Mouse (Mus musculus): ENCODE measurements around the gene Gm9936. TPM values are rescaled to one million over a fixed set of nuclear protein-coding genes. Genes with fewer than 3 reads are reported as not detected.
A peak's percentile ranks its signal among the peaks of the same experiment; 100 is the strongest.
"Not testable (repeated sequence)": the region's sequence is repeated elsewhere in the genome, so short reads cannot be mapped to it uniquely, and the experiment has no call there.

The Gm9936 gene
- polyA plus RNA-seq, 1 experiment from 2014 or later, result 0.02 TPM

DNA sequence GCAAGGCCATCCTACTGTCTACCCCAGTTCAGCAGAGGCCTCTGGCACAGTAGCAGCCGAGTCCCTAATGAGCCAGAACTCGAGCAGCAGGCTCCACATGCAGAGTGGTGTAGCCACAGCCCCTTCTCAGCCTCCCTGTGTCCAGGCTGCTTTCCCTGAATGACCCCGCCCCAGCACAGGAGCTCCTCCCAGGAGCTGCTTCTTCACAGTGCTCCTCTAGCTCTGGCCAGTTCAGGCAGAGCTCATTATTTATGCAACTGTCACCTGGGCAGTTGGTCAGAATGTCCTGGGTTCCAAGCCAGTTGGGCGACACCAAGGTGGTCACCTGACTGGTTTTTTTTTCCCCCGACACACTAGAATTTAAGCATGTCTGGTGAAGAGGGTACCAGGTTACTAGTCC lies 5.1 kb downstream of the Gm9936 start, which contains the start of gene 4930519G04Rik:
Gene 4930519G04Rik (plus strand): TSS at position 301 of the 400 bp plus-strand sequence.
- not testable (repeated sequence) for H3K27me3 ChIP-seq (ENCODE audit: control insufficient read depth, insufficient read depth, low read depth, low read length); H3K27ac ChIP-seq (ENCODE audit: low read length); H3K4me2 ChIP-seq (ENCODE audit: low read depth, low read length); H3K4me3 ChIP-seq (ENCODE audit: low read depth, low read length); H3K4me1 ChIP-seq (ENCODE audit: control insufficient read depth, low read depth, low read length); H3K9ac ChIP-seq (ENCODE audit: low read depth, low read length); H3K9me3 ChIP-seq (replicated peaks; ENCODE audit: control insufficient read depth, low read length); ATAC-seq (ENCODE audit: low read depth); H3K36me3 ChIP-seq (ENCODE audit: control insufficient read depth, insufficient read depth)
- WGBS (ENCODE audit: insufficient replicate concordance), result 66% methylated on average over 3 of the region's 5 CpGs

DNA sequence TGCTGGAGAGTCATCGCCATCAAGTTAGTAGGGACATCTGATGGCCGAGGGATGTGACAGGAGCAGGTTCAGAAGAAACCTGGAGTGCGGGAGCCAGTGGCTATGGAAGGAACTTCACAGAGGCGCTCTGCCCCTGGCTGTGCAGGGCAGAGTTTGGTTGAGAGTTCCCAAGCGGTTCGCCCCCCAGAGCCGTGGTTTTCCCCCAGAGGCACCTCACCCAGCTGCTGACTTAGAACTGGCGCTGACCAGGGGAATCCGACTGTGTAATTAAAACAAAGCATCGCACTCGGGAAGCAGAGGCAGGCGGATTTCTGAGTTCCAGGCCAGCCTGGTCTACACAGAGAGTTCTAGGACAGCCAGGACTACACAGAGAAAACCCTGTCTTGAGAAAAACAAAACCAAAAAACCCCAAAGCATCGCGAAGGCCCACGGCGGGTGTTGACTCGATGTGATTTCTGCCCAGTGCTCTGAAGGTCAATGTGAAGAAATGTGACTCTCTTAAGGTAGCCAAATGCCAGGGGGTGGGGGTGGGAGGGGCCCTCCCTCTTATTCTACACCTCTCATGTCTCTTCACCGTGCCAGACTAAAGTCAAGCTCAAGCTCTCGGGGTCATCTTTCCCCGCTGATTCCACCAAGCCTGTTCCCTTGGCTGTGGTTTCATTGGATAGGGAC lies 6.8 kb downstream of the Gm9936 start:
- Histone ChIP-seq H3K27ac (ENCODE audit: low read length) (no peak overlapping the region), H3K9me3 (replicated peaks; ENCODE audit: control insufficient read depth, low read length) (no peaks in the 10 kb centered on the region), H3K9ac (ENCODE audit: low read depth, low read length) (no peak overlapping the region), H3K4me1 (ENCODE audit: control insufficient read depth, low read depth, low read length) (no peaks in the 10 kb centered on the region), H3K4me2 (ENCODE audit: low read depth, low read length) (no peak overlapping the region), H3K36me3 (ENCODE audit: control insufficient read depth, insufficient read depth) (no peaks in the 10 kb centered on the region), H3K4me3 (ENCODE audit: low read depth, low read length) (no peak overlapping the region), H3K27me3 (ENCODE audit: control insufficient read depth, insufficient read depth, low read depth, low read length) (no peaks in the 10 kb centered on the region)
- WGBS (ENCODE audit: insufficient replicate concordance), result 60% methylated on average over 20 of the region's 20 CpGs
- peak; percentile 51 for ATAC-seq (ENCODE audit: low read depth)

DNA sequence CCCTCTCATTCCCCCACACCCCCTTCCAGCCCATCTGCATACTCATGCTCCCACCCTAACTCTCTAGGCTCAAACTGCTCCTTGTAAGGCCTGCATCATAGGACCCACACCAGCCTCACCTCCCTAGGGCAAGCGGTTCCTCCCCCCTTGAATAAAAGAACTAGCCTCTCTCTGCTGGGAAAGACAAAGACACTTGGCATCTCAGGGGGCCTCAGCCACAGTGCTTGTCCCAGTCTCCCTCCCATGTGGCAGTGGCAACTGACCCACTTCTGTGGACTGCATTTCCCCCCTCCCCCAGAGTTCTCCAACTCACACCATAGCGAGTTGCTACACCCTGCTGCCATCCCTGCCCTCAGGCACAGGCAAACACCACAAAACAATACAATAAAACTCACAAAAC lies 14.1 kb downstream of the Gm9936 start:
- not testable (repeated sequence) for H3K4me3 ChIP-seq (ENCODE audit: low read depth, low read length); H3K9me3 ChIP-seq (replicated peaks; ENCODE audit: control insufficient read depth, low read length); ATAC-seq (ENCODE audit: low read depth); H3K9ac ChIP-seq (ENCODE audit: low read depth, low read length); H3K36me3 ChIP-seq (ENCODE audit: control insufficient read depth, insufficient read depth); H3K4me1 ChIP-seq (ENCODE audit: control insufficient read depth, low read depth, low read length); H3K27me3 ChIP-seq (ENCODE audit: control insufficient read depth, insufficient read depth, low read depth, low read length); H3K4me2 ChIP-seq (ENCODE audit: low read depth, low read length); H3K27ac ChIP-seq (ENCODE audit: low read length)
- WGBS (ENCODE audit: insufficient replicate concordance), result 76% methylated on average over 2 of the region's 2 CpGs

DNA sequence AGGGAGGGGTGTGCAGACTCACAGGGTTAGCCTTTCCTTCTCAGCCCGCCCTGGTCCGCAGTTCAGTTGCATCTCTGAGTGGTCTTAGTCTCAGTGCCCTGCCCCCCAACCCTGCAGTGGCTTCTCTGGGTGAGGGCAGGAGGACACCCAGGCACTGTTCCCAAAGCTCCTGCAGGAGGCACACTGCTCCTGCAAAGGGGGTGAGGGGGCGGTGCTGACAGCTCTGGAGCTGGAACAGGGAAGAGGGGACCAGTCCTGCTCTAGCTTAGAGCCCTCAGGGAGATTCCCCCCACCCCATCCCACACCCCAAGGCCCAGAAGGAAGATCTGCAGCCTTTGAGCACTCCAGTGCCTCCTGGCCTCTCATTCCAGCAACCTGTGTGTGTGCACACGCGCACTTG lies 15.8 kb downstream of the Gm9936 start:
- H3K9ac ChIP-seq (ENCODE audit: low read depth, low read length), result no peak overlapping the region

DNA sequence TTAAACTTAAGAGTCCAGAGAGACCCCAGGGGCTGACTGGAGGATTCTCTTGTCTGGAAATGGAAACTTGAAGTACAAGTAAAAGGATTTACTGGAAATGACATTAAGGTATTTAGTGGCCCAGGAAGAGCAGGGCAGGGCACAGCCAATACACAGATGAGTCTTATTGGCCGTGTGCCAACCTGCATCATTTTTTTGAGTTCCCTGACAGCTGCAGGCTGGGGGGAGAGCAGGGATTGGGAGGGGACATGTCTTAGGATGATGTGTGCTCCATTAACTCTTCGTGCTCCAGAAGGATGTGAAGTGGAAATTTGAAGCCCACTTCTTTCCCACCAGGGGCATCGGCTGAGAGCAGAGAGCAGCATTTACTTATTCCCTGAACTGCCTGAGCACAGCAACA lies 16.3 kb downstream of the Gm9936 start:
- WGBS (ENCODE audit: insufficient replicate concordance), result 53% methylated on average over 3 of the region's 3 CpGs
- not testable (repeated sequence) for H3K4me2 ChIP-seq (ENCODE audit: low read depth, low read length); ATAC-seq (ENCODE audit: low read depth); H3K9me3 ChIP-seq (replicated peaks; ENCODE audit: control insufficient read depth, low read length); H3K27ac ChIP-seq (ENCODE audit: low read length); H3K9ac ChIP-seq (ENCODE audit: low read depth, low read length); H3K4me3 ChIP-seq (ENCODE audit: low read depth, low read length); H3K36me3 ChIP-seq (ENCODE audit: control insufficient read depth, insufficient read depth); H3K4me1 ChIP-seq (ENCODE audit: control insufficient read depth, low read depth, low read length); H3K27me3 ChIP-seq (ENCODE audit: control insufficient read depth, insufficient read depth, low read depth, low read length)

More for the DNA sequence above, 15.8 kb downstream of the Gm9936 start:
- no peaks in the 10 kb centered on the region for H3K36me3 ChIP-seq (ENCODE audit: control insufficient read depth, insufficient read depth)
- H3K4me3 ChIP-seq (ENCODE audit: low read depth, low read length), result no peak overlapping the region
- H3K9me3 ChIP-seq (replicated peaks; ENCODE audit: control insufficient read depth, low read length), result no peaks in the 10 kb centered on the region
- no peak overlapping the region for H3K27ac ChIP-seq (ENCODE audit: low read length)
- no peaks in the 10 kb centered on the region for H3K4me1 ChIP-seq (ENCODE audit: control insufficient read depth, low read depth, low read length)
- 67% methylated on average over 5 of the region's 5 CpGs for WGBS (ENCODE audit: insufficient replicate concordance)
- ATAC-seq (ENCODE audit: low read depth), result no peak
- H3K27me3 ChIP-seq (ENCODE audit: control insufficient read depth, insufficient read depth, low read depth, low read length), result no peaks in the 10 kb centered on the region
- H3K4me2 ChIP-seq (ENCODE audit: low read depth, low read length), result no peak overlapping the region

DNA sequence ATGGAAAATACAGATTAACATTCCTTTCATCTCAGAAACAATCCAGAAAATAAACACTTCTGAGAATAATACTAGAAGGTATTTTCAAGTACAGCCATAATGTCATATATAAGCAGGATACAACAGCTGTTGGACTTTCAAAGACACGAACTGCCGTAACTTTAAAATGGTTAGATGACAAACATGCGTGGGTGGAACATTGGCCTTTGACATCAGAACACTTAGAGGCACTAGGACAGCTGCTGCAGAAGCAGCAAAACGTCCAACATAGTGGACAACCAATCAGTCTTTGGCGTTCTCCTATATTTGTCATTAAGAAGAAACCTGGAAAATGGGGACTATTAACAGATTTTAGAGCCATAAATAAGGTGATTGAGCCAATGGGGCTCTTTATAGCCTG lies 18.0 kb downstream of the Gm9936 start:
- H3K9ac ChIP-seq (ENCODE audit: low read depth, low read length); H3K27ac ChIP-seq (ENCODE audit: low read length); ATAC-seq (ENCODE audit: low read depth); H3K4me1 ChIP-seq (ENCODE audit: control insufficient read depth, low read depth, low read length); H3K27me3 ChIP-seq (ENCODE audit: control insufficient read depth, insufficient read depth, low read depth, low read length); H3K36me3 ChIP-seq (ENCODE audit: control insufficient read depth, insufficient read depth); H3K4me2 ChIP-seq (ENCODE audit: low read depth, low read length); H3K9me3 ChIP-seq (replicated peaks; ENCODE audit: control insufficient read depth, low read length); H3K4me3 ChIP-seq (ENCODE audit: low read depth, low read length): not testable (repeated sequence)
- 48% methylated on average over 5 of the region's 5 CpGs for WGBS (ENCODE audit: insufficient replicate concordance)

DNA sequence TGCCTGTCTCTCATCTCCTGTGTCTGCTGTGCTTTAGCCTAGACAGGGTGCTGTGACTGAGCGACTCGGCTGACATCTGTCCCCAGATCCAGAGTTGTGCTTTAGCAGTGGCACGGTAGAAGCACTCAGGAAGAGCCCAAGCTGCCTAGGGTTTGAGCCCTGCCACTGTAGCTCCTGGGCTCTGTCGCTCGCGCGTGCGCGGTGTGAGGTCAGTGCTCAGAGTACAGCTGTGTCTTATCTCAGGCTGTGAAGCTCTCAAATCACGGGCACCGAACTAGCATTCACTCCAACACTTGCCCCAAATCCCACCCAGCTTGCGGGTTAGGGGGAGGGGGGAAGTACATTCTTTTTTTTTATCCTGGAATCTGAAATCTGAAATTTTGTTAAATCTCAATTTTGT lies 21.6 kb downstream of the Gm9936 start:
- Histone ChIP-seq H3K4me1 (ENCODE audit: control insufficient read depth, low read depth, low read length) (no peaks in the 10 kb centered on the region), H3K4me2 (ENCODE audit: low read depth, low read length) (no peak overlapping the region), H3K9ac (ENCODE audit: low read depth, low read length) (no peak overlapping the region), H3K27me3 (ENCODE audit: control insufficient read depth, insufficient read depth, low read depth, low read length) (no peaks in the 10 kb centered on the region), H3K27ac (ENCODE audit: low read length) (no peak overlapping the region), H3K4me3 (ENCODE audit: low read depth, low read length) (no peak overlapping the region), H3K9me3 (replicated peaks; ENCODE audit: control insufficient read depth, low read length) (no peaks in the 10 kb centered on the region), H3K36me3 (ENCODE audit: control insufficient read depth, insufficient read depth) (no peaks in the 10 kb centered on the region)
- no peak for ATAC-seq (ENCODE audit: low read depth)
- 39% methylated on average over 12 of the region's 12 CpGs for WGBS (ENCODE audit: insufficient replicate concordance)

DNA sequence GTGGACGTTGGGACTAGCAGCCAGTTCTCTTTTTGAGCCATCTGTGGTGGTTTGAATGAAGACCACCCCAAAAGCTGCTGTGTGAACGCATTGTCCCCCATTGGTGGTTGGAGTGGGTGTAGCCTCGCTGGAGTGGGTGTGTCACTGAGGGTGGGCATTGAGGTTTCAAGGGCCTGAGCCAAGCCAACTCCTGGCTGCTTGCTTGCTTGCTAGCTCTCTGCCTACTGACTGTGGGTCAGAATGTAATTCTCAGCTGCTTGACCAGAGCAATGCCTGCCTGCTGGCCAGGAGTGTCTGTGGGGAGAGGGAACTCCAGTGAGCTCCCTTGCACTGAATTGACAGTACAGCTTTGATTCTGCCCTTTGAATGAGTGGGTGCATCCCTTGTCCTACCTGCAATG lies 28.7 kb downstream of the Gm9936 start:
- H3K9me3 ChIP-seq (replicated peaks; ENCODE audit: control insufficient read depth, low read length), result no peaks in the 10 kb centered on the region
- no peak overlapping the region for H3K4me3 ChIP-seq (ENCODE audit: low read depth, low read length)
- H3K9ac ChIP-seq (ENCODE audit: low read depth, low read length), result no peak overlapping the region
- H3K27ac ChIP-seq (ENCODE audit: low read length), result no peak overlapping the region
- no peak for ATAC-seq (ENCODE audit: low read depth)
- WGBS (ENCODE audit: insufficient replicate concordance), result 39% methylated on average over 3 of the region's 3 CpGs
- no peaks in the 10 kb centered on the region for H3K36me3 ChIP-seq (ENCODE audit: control insufficient read depth, insufficient read depth)
- H3K27me3 ChIP-seq (ENCODE audit: control insufficient read depth, insufficient read depth, low read depth, low read length), result no peaks in the 10 kb centered on the region
- H3K4me2 ChIP-seq (ENCODE audit: low read depth, low read length), result no peak overlapping the region
- H3K4me1 ChIP-seq (ENCODE audit: control insufficient read depth, low read depth, low read length), result peaks cover 4% of the 10 kb centered on the region

DNA sequence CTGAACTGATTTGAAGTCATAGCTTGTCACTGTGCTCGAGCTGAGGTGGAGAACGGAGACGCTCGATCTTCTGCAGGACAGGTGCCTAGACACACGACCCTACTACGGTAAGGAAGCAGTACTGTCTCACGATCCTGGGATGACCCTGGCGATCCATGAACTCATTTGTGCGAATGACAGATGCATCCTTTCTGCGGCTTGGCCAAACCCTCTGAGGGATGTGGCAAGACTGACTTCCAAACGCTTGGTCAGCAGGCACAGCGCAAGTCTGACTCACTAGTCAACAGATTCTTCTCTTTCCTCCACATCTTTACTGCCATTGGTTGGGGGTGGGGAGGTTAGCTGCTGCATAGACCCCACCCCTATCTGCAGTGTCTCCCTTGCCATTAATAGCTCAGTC lies 31.1 kb downstream of the Gm9936 start:
- H3K4me2 ChIP-seq (ENCODE audit: low read depth, low read length), result no peak overlapping the region
- WGBS (ENCODE audit: insufficient replicate concordance), result 72% methylated on average over 12 of the region's 12 CpGs
- no peak overlapping the region for H3K4me3 ChIP-seq (ENCODE audit: low read depth, low read length)

More for the DNA sequence above, 31.1 kb downstream of the Gm9936 start:
- peaks cover 8% of the 10 kb centered on the region for H3K4me1 ChIP-seq (ENCODE audit: control insufficient read depth, low read depth, low read length)
- no peaks in the 10 kb centered on the region for H3K9me3 ChIP-seq (replicated peaks; ENCODE audit: control insufficient read depth, low read length)
- no peak for ATAC-seq (ENCODE audit: low read depth)
- H3K36me3 ChIP-seq (ENCODE audit: control insufficient read depth, insufficient read depth), result no peaks in the 10 kb centered on the region
- no peaks in the 10 kb centered on the region for H3K27me3 ChIP-seq (ENCODE audit: control insufficient read depth, insufficient read depth, low read depth, low read length)
- H3K9ac ChIP-seq (ENCODE audit: low read depth, low read length), result no peak overlapping the region
- no peak overlapping the region for H3K27ac ChIP-seq (ENCODE audit: low read length)

Measured in liver, embryonic 16.5 days (tissue).